ENCODE assay signal across 9 mouse cellular contexts in the genomic region with DNA sequence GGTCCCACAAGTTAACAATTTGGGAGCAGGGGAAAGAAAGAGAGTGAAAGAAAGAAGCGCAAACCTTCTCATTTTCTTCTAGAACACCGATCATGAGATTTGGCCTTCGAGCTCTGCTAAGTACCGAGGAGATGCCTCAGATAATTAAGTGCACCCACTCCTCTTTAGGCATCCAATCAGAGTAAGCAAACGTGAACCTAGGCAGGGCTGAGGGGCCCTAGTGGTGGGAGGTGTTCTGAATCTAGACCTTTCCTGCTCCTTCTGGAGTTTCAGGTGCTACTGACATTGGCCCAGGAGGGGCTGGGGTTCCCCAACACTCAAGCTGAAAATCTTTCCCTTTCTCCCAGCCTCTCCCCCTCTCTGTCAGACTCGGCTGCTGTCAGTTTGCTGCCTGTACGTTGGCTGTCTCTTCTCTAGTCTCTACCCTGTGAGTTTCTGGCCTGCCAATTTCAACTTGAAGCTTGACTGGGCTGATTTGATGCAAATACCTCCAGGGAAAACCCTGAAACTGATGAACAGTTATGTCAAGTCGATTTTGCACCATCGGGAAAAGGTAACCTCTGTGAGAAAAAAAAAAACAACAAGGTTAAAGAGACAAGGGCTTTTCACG. TPM values are rescaled to one million over a fixed set of nuclear protein-coding genes. Genes with fewer than 3 reads are reported as not detected.
DNase-seq lines count a peak whose midpoint lies in the region; ATAC-seq and TF ChIP-seq lines count a peak whose summit lies in the region.
"Had no signal": no experiment of that assay in that cellular context is flagged by ENCODE, and none has a peak within 500 bp of the region (broad histone marks: within the 10 kb centered on the region; RNA-seq: fewer than 3 reads in every experiment).

No protein-coding gene starts in this region.

- no peaks in the 10 kb centered on the region for H3K9me3 ChIP-seq in forebrain, embryonic 16.5 days (ENCODE audit: control insufficient read depth, low read length)
- H3K9me3 ChIP-seq in midbrain, embryonic 16.5 days (replicated peaks; ENCODE audit: control insufficient read depth, low read length, poor library complexity, severe bottlenecking), result no peaks in the 10 kb centered on the region

- TF ChIP-seq CTCF in cortical plate, adult 2 months (IDR thresholded peaks at IDR 0.05; ENCODE audit: extremely low read depth, insufficient read depth, low read length), result no peak
- TF ChIP-seq CTCF in cerebellum, adult 2 months (IDR thresholded peaks at IDR 0.05; ENCODE audit: borderline replicate concordance, insufficient read depth, low read depth, low read length), result no peak

- H3K4me2 ChIP-seq in forebrain, embryonic 16.5 days (ENCODE audit: low read length), result peak overlapping the region; percentile 43
- peak overlapping the region; percentile 16; the same call in 1 of the 2 replicates for H3K4me2 ChIP-seq in midbrain, embryonic 16.5 days (ENCODE audit: low read length)

- H3K4me1 ChIP-seq in cortical plate, adult 2 months (ENCODE audit: control insufficient read depth, insufficient read depth, low read length), result peaks cover 24% of the 10 kb centered on the region
- peaks cover 72% of the 10 kb centered on the region for H3K4me1 ChIP-seq in forebrain, embryonic 16.5 days (replicated peaks; ENCODE audit: control insufficient read depth, insufficient read depth, low read length)
- H3K4me1 ChIP-seq in midbrain, embryonic 16.5 days (ENCODE audit: control insufficient read depth, insufficient read depth, low read length), result peaks cover 33% of the 10 kb centered on the region
- no peaks in the 10 kb centered on the region for H3K4me1 ChIP-seq in cerebellum, adult 2 months (ENCODE audit: control insufficient read depth, insufficient read depth, low read length)

- no peaks in the 10 kb centered on the region for H3K27me3 ChIP-seq in forebrain, embryonic 16.5 days (replicated peaks; ENCODE audit: control insufficient read depth, insufficient read depth, low read length)
- no peaks in the 10 kb centered on the region for H3K27me3 ChIP-seq in midbrain, embryonic 16.5 days (ENCODE audit: control insufficient read depth, insufficient read depth, low read depth, low read length)
- peaks cover 1% of the 10 kb centered on the region; the same call in 1 of the 2 replicates for H3K27me3 ChIP-seq in cerebellum, adult 2 months (ENCODE audit: control insufficient read depth, insufficient read depth, low read length)

- H3K36me3 ChIP-seq in forebrain, embryonic 16.5 days (ENCODE audit: control insufficient read depth, insufficient read depth), result 0 out of 2 replicates have a peak, but pooled peaks cover under 1% of the 10 kb centered on the region
- no peaks in the 10 kb centered on the region for H3K36me3 ChIP-seq in midbrain, embryonic 16.5 days (ENCODE audit: control insufficient read depth, insufficient read depth, low read length)

- H3K27ac ChIP-seq in cortical plate, adult 2 months (ENCODE audit: insufficient read depth, low read length), result peak overlapping the region; percentile 33
- H3K27ac ChIP-seq in forebrain, embryonic 16.5 days (ENCODE audit: low read length), result peak overlapping the region; percentile 76
- H3K27ac ChIP-seq in midbrain, embryonic 16.5 days (ENCODE audit: low read length), result peak overlapping the region; percentile 34; the same call in 1 of the 2 replicates
- no peak overlapping the region for H3K27ac ChIP-seq in cerebellum, adult 2 months (ENCODE audit: insufficient read depth, low read length)

- H3K9ac ChIP-seq in forebrain, embryonic 16.5 days (replicated peaks; ENCODE audit: low read depth, low read length), result peak overlapping the region; percentile 33
- no peak overlapping the region for H3K9ac ChIP-seq in midbrain, embryonic 16.5 days (ENCODE audit: low read depth, low read length)

- H3K4me3 ChIP-seq in cortical plate, adult 2 months (ENCODE audit: insufficient read depth, low read length), result no peak overlapping the region
- no peak overlapping the region for H3K4me3 ChIP-seq in forebrain, embryonic 16.5 days (replicated peaks; ENCODE audit: low read length)
- no peak overlapping the region for H3K4me3 ChIP-seq in midbrain, embryonic 16.5 days (ENCODE audit: low read depth, low read length)
- H3K4me3 ChIP-seq in cerebellum, adult 2 months (replicated peaks; ENCODE audit: insufficient read depth, low read depth, low read length), result no peak overlapping the region

- no peak for TF ChIP-seq POLR2A in cortical plate, adult 2 months (IDR thresholded peaks at IDR 0.05; ENCODE audit: extremely low read depth, insufficient read depth, low read length)
- TF ChIP-seq POLR2A in cerebellum, adult 2 months (IDR thresholded peaks at IDR 0.05; ENCODE audit: borderline replicate concordance, insufficient read depth, low read length), result no peak

- 15% methylated on average over 10 of the region's 10 CpGs for WGBS in forebrain, embryonic 16.5 days
- WGBS in midbrain, embryonic 16.5 days, result 14% methylated on average over 10 of the region's 10 CpGs
- WGBS in cerebellum, adult 2 months, result 27% methylated on average over 10 of the region's 10 CpGs

- peak; percentile 19 for DNase-seq in kidney, adult 18-20 months
- DNase-seq in kidney, postnatal 10 days, result no peak
- DNase-seq in cerebellum, postnatal 25 days, result no peak
- DNase-seq in T-cell, adult 2 months (ENCODE audit: low spot score), result no peak
- DNase-seq in cerebellum, adult 2 months, result no peak
- DNase-seq: kidney, adult 8-10 months had no signal

- ATAC-seq in forebrain, embryonic 16.5 days, result peak; percentile 41
- 0 out of 2 replicates have a peak, but pooled peaks have one; percentile 18 for ATAC-seq in midbrain, embryonic 16.5 days

RNA-seq across cellular contexts. Expression of a gene that starts 20.5 kb away (rescaled TPM):
- polyA plus RNA-seq in cortical plate, adult 2 months (2012; rRNA removed), result 63.2 and 65.4 TPM in 2 replicates
- 120 and 151 TPM in 2 replicates for polyA plus RNA-seq in forebrain, embryonic 16.5 days (2015; fragmentation: Nextera tagmentation; extraction: Ambion mirVana)
- polyA plus RNA-seq in midbrain, embryonic 16.5 days (2015; fragmentation: Nextera tagmentation; extraction: Ambion mirVana), result 24.6 and 26.7 TPM in 2 replicates
- 35.8 and 40.5 TPM in 2 replicates for polyA plus RNA-seq in cerebellum, adult 2 months (2012; rRNA removed)
